Mouse (Mus musculus) A20 (cell line): ENCODE data around the gene Mrps26.
"Not testable (repeated sequence)": the region's sequence is repeated elsewhere in the genome, so short reads cannot be mapped to it uniquely, and the experiment has no call there.

Source experiments
- DNase-seq: peaks from one replicate; pipeline ENCODE4 v3.0.0-alpha.2; 2011; ENCODE audit warnings: low read depth, low spot score

Mrps26 gene

GRCm38 (mm10) chr2:130563212-130564055, at the start of gene Mrps26:
Gene Mrps26, plus strand, starts transcription at chr2:130563742.
- DNase-seq = peak; percentile 97

- DNase-seq = no peak
Observed at GRCm38 (mm10) chr2:130513907-130514306, 49.6 kb upstream of the Mrps26 start.

GRCm38 (mm10) chr2:130515791-130516190, 47.8 kb upstream of the Mrps26 start:
- no peak for DNase-seq

DNA sequence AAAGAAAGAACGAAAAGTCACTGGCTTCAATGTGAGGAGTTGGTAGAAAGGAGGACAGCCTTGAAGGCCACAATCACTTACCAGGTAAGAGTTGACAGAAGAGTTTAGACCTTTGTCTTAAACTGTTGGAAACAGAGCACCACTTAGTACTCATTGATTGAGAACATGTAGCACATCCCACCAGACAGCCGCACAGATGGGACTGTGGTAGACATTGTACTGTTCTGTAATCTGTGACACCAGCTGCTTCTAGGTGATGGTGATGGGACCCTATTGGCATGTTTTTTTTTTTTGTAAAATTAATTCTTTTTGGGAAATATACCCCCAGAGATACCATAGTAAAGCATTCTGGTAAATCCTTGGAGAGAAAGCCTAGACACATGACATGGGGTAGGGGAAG, 41.6 kb upstream of the Mrps26 start:
- no peak for DNase-seq

DNA sequence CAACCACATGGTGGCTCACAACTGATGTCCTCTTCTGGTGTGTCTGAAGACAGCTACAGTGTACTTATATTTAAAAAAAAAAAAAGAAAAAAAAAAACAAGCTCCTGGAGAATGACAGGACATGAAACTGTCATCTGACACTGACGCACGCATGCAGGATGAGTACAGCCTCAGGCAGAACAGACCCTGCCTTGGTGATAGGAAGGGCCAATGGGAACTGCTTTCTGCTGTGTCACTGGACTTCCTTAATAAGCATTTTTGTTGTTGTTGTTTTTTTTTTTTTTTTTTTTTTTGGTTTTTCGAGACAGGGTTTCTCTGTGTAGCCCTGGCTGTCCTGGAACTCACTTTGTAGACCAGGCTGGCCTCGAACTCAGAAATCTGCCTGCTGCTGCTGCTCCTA, 38.1 kb upstream of the Mrps26 start:
- DNase-seq = not testable (repeated sequence)

- no peak for DNase-seq
Observed at GRCm38 (mm10) chr2:130528457-130528856, 35.1 kb upstream of the Mrps26 start.

DNA sequence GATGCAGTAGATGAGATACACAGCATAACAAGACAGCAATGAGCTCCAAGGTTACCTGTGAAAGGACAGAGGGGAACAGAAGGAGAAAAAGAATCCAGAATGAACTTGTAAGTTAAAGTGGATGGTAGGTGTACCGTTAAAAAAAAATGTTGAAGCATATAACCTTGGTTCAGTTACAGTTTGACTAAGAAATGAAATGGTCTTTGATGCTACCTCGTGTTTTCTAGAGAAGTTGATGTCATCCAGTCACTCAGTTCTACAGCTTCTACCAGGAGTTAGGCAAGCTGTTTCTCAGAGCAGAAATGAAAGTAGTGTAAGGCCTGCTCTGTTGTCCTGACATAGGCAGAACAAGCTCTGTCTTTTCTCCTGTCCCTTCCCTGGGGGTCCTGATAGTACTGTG, 34.3 kb upstream of the Mrps26 start:
- no peak for DNase-seq

- no peak for DNase-seq
Observed at GRCm38 (mm10) chr2:130529925-130530324, 33.6 kb upstream of the Mrps26 start.

DNA sequence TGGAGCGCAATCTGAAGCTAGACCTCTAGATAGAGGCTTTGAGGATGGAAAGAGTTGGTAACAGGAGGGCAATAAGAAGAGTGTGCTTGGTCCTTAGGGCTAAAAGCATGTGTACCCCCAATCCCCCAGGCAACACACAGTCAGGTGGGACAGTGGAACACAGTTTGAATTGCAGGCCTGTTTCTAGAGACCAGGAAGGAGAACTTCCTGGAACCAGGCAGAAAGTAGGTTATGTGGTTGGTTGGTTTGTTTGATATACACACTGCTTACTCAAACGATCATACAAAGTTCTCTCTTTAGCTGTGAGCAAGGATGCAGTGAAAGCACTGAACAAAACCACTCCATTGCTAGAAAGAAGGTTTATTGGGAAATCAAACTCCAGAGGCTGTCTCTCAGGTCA, 31.3 kb upstream of the Mrps26 start:
- no peak for DNase-seq

DNA sequence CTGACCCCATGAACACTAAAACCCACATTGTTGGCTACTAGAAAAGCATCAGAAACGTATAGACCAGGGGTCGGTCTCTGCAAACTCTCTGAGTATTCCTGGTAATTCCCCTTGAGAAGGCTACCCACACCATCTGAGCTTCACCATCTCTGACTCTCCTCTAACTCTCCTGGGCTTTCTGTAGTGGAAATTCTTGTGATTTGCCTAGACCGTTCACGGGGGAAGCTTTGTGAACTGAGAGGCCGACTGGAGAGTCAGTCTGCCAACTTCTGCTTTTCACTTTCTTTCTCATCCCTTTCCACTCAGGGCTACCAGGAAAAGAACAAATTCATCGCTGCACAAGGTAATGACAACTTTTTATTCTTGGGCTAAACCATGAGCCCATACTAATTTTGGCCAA, 28.5 kb upstream of the Mrps26 start:
- no peak for DNase-seq

DNA sequence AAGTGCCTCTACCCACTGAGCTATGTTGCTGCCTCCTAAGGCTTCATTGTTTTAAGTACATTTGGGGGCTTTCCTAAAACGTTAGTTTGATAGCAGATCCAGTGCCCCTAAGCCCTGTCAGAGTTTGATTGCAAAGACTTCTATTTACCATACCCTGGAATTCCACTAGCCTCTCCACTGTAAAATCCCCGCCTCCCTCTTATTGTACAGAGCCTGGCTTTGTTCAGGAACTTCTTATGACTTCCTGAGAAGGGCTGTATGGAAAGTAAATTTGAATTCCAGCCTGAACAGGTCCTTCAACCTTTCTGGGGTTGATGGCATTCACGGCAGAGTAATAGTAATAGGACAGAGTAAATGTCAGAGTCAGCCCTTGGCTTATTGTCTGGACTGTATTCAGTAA, 26.7 kb upstream of the Mrps26 start:
- no peak for DNase-seq

DNA sequence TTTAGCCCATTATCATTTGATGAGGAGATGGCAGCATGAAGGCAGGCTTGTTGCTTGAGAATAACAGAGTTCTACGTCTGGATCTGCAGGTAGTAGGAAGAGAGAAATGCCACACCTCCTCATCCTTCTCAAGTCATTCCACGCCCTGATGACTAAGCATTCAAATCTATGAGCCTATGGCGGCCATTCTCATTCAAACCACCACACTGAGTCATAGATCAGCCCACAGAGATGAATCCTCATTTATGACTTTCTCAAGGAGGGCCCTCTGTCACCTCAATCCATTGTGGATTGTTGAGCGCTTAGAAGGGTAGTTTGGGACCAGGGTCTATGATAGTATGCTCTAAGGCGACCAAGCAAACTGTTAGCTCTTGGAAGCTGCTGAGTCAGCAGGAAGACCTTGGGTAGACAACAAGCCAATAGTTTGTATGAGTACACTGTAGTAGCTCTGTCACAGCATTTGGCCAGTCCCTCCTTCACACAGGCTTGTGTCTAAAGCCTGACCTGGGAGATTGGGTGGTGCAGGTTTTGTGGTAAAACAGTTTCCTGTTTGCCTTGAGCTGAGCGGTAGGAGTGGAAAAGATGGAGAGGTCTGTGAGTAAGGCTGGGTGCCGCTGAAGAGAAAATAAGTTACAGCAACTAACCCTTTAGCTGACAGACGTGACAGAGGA, 24.5 kb upstream of the Mrps26 start:
- peak; percentile 43 for DNase-seq

DNA sequence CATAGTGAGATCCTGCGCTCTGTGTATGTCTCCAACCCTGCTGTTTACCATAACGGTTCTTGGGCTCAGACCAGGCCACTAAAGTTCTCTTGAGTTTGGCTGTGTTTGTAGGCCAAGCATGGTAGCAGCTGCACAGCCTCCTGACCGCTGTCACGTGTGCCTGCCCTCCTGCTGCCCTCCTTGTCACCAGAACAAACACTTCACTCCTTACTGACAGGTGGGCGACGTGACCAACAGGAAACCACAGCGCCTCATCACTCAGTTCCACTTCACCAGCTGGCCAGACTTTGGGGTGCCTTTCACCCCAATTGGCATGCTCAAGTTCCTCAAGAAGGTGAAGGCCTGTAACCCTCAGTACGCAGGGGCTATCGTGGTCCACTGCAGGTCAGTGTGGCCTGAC, 23.3 kb upstream of the Mrps26 start:
- peak; percentile 91 for DNase-seq

- DNase-seq = no peak
Observed at GRCm38 (mm10) chr2:130546957-130547356, 16.6 kb upstream of the Mrps26 start.

- no peak for DNase-seq
Observed at GRCm38 (mm10) chr2:130554841-130555240, 8.7 kb upstream of the Mrps26 start.

GRCm38 (mm10) chr2:130556292-130556691, 7.2 kb upstream of the Mrps26 start:
- DNase-seq = no peak

- DNase-seq = no peak
Observed at GRCm38 (mm10) chr2:130557462-130557861, 6.1 kb upstream of the Mrps26 start.

DNA sequence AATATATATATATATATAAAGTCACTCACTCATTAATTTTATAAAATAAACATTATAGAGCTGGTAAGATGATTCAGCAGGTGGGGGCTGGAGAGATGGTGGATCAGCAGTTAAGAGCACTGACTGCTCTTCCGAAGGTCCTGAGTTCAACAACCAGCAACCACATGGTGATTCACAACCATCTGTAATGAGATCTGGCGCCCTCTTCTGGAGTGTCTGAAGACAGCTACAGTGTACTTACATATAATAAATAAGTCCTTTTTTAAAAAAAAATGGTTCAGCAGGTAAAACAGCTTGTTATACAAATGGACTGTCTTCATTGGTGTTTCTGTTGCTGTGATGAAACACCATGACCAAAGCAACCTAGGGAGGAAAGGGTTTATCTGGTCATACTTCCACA, 5.5 kb upstream of the Mrps26 start:
- DNase-seq = no peak

DNA sequence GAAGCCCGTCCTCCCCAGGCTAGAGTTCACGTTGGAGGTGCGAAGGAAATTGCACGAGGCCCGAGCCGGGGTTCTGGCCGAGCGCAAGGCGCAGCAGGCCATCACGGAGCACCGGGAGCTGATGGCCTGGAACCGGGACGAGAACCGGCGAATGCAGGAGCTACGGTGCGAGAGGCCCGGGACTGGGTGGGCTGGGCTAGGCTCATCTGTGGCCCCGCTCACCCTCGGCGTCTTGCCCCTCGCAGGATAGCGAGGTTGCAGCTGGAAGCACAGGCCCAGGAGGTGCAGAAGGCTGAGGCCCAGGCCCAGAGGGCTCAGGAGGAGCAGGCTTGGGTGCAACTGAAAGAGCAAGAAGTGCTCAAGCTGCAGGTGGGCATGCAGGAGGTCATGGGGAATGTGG, 521 bp downstream of the Mrps26 start:
- no peak for DNase-seq

DNA sequence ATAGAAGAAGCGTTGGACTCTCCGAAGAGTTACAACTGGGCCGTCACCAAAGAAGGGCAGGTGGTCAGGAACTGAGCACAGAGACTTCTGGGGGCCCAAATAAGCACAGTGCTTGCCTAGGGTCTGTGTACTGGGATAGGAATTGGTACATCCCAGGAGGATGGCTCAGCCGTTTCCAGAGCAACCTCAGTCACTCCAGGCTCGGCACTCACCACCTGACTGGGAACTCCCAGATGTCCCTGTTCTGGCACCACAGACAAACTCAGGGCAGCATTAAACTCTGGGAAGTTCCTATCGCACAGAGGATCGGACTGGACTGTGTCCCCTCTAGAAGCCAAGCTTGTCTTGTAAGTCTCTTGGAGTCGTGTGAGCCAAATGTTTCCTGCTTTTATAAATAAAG, 1.4 kb downstream of the Mrps26 start:
- no peak for DNase-seq

DNA sequence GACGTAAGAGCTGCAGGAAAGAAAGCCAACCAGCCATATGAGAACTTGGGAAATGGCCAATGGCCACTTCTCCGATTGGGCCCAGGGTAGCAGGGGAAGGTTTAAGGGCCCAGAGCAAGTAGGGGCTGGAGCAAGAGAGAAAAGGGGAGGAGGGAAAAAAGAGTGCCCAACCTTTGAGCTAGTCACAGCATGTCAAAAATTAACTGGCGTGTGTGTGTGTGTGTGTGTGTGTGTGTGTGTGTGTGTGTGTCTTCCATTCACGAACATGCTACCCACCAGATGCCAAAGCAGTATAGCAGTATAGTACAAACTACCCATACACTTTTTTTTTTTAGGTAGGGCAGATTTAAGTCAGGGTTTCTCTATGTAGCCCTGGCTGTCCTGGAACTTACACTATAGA, 5.4 kb downstream of the Mrps26 start:
- no peak for DNase-seq

GRCm38 (mm10) chr2:130569926-130570325, 6.4 kb downstream of the Mrps26 start:
- DNase-seq = no peak

- peak; percentile 52 for DNase-seq
Observed at GRCm38 (mm10) chr2:130574960-130575359, 11.4 kb downstream of the Mrps26 start.
